Mouse (Mus musculus) embryonic facial prominence, embryonic 10.5 days (tissue): ENCODE measurements around the gene Nav3. TPM values are rescaled to one million over a fixed set of nuclear protein-coding genes. Genes with fewer than 3 reads are reported as not detected.

Experiments used
- DNase-seq: peaks from one replicate; pipeline ENCODE4 v3.0.0-alpha.2; 2017; ENCODE audit warnings: low spot score
- H3K27ac ChIP-seq: fragments of 300-500 bp; sonication (generic); replicated peaks from 2 replicates; pipeline ENCODE4 v1.5.1; 2016; ENCODE audit warnings: mild to moderate bottlenecking
- H3K27me3 ChIP-seq: fragments of 300-500 bp; sonication (generic); replicated peaks from 2 replicates; pipeline ENCODE4 v1.6.1; 2016; ENCODE audit warnings: low read depth, mild to moderate bottlenecking; ENCODE audit not compliant: poor library complexity, severe bottlenecking
- H3K36me3 ChIP-seq: fragments of 300-500 bp; sonication (generic); replicated peaks from 2 replicates; pipeline ENCODE4 v1.6.1; 2016; ENCODE audit warnings: mild to moderate bottlenecking, moderate library complexity
- H3K4me1 ChIP-seq: fragments of 300-500 bp; sonication (generic); 2 replicates; pipeline ENCODE4 v1.6.1; 2016
- H3K4me3 ChIP-seq: fragments of 300-500 bp; sonication (generic); 2 replicates; pipeline ENCODE4 v1.5.1; 2016; ENCODE audit warnings: mild to moderate bottlenecking, moderate library complexity
- H3K9me3 ChIP-seq: fragments of 300-500 bp; sonication (generic); 2 replicates; pipeline ENCODE4 v1.6.1; 2016; ENCODE audit warnings: mild to moderate bottlenecking
- WGBS: fragments of 180-500 bp; shearing (Covaris S2); methylation state at CpG from one replicate; pipeline ENCODE4 v1.1.7; 2016; 5-methylcytosine and 5-hydroxymethylcytosine counted together
- polyA plus RNA-seq: library from polyadenylated mRNA; unstranded; fragments of >200 nt; fragmentation: Nextera tagmentation; extraction: Ambion mirVana; gene quantifications from 2 replicates; pipeline ENCODE4 v1.2.1, GENCODE M21; 2016

Nav3 gene
- polyA plus RNA-seq, 1 experiment from 2014 or later = 2.1 TPM

- WGBS = 52% methylated on average over 1 of the region's 1 CpGs
- Histone ChIP-seq H3K4me1 (peaks cover 7% of the 10 kb centered on the region; the same call in 1 of the 2 replicates), H3K36me3 (no peaks in the 10 kb centered on the region), H3K4me3 (no peak overlapping the region), H3K9me3 (no peaks in the 10 kb centered on the region), H3K27ac (no peak overlapping the region), H3K27me3 (no peaks in the 10 kb centered on the region)
- DNase-seq = peak; percentile 13
Observed at GRCm38 (mm10) chr10:109919515-109919914, 536.5 kb downstream of the Nav3 start.

DNA sequence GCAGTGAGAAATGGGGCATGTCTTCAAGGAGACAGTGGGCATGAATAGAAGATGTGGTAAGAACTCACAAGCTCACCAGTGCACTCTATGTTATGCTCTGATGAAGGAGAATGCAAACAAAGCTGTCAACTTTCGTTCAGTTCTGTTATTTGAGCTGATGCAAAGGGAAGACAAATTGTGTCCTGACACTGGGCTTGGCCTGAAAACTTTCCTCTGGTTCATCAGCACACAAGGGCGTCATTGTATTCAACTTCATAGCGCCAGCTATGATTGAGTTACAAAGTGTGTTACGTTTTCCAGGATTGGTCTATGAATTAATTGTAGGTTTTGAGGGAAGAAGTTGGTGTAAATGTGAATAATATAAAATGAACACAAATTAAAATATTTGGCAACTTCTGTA, 548.8 kb downstream of the Nav3 start:
- H3K36me3 ChIP-seq = no peaks in the 10 kb centered on the region
- H3K4me3 ChIP-seq = no peak overlapping the region
- DNase-seq = no peak
- H3K27me3 ChIP-seq = no peaks in the 10 kb centered on the region
- H3K27ac ChIP-seq = no peak overlapping the region
- WGBS = 51% methylated on average over 4 of the region's 4 CpGs
- peaks cover 18% of the 10 kb centered on the region for H3K4me1 ChIP-seq
- no peaks in the 10 kb centered on the region for H3K9me3 ChIP-seq

GRCm38 (mm10) chr10:109906413-109906785, 549.6 kb downstream of the Nav3 start:
- Histone ChIP-seq H3K27me3 (no peaks in the 10 kb centered on the region), H3K9me3 (no peaks in the 10 kb centered on the region), H3K4me1 (peaks cover 18% of the 10 kb centered on the region), H3K4me3 (no peak overlapping the region), H3K36me3 (no peaks in the 10 kb centered on the region), H3K27ac (no peak overlapping the region)
- 60% methylated on average over 6 of the region's 6 CpGs for WGBS
- no peak for DNase-seq

DNA sequence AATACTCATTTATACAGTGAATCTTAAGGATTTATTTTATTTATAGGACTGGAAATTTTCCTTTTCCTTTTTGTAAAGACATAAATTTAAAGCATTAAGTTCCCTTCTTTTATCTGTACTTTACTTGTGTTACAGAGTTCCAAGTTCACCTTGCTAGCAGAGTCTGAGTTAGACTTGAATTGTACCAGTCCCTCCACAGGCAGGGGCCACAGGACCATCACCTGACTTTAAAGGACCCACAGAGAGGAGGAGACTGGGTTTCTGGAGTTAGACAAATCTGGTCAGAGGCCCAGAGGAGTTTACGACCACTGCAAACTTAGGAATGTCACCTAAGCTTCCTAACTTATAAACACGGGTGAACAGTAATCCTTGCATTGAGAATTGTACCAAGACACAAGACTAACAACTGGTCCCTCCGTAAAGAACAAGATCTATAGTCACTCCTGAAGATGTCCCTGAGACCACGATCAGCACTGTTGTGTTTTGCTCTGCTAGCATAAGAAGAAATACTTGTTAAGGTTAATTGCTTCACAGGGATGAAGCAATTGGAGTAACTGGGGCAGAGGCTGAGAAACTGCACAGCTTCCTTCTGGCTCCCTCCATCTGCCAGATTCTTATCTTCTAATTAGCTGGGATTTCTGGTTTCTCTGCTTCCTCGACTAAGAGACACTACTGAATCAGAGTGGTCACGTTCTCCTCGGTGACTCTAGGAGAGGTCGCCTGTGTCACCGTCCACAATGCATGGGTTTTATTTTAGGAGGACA, 550.2 kb downstream of the Nav3 start:
- peaks cover 18% of the 10 kb centered on the region for H3K4me1 ChIP-seq
- H3K36me3 ChIP-seq = no peaks in the 10 kb centered on the region
- no peaks in the 10 kb centered on the region for H3K9me3 ChIP-seq
- no peak for DNase-seq
- H3K27me3 ChIP-seq = no peaks in the 10 kb centered on the region
- H3K4me3 ChIP-seq = no peak overlapping the region
- no peak overlapping the region for H3K27ac ChIP-seq
- 43% methylated on average over 9 of the region's 9 CpGs for WGBS

- WGBS = 88% methylated on average over 1 of the region's 1 CpGs
- Histone ChIP-seq H3K27ac (no peak overlapping the region), H3K4me3 (no peak overlapping the region), H3K4me1 (peaks cover 18% of the 10 kb centered on the region), H3K27me3 (no peaks in the 10 kb centered on the region), H3K9me3 (no peaks in the 10 kb centered on the region), H3K36me3 (no peaks in the 10 kb centered on the region)
- DNase-seq = no peak
Observed at GRCm38 (mm10) chr10:109904841-109905240, 551.2 kb downstream of the Nav3 start.

DNA sequence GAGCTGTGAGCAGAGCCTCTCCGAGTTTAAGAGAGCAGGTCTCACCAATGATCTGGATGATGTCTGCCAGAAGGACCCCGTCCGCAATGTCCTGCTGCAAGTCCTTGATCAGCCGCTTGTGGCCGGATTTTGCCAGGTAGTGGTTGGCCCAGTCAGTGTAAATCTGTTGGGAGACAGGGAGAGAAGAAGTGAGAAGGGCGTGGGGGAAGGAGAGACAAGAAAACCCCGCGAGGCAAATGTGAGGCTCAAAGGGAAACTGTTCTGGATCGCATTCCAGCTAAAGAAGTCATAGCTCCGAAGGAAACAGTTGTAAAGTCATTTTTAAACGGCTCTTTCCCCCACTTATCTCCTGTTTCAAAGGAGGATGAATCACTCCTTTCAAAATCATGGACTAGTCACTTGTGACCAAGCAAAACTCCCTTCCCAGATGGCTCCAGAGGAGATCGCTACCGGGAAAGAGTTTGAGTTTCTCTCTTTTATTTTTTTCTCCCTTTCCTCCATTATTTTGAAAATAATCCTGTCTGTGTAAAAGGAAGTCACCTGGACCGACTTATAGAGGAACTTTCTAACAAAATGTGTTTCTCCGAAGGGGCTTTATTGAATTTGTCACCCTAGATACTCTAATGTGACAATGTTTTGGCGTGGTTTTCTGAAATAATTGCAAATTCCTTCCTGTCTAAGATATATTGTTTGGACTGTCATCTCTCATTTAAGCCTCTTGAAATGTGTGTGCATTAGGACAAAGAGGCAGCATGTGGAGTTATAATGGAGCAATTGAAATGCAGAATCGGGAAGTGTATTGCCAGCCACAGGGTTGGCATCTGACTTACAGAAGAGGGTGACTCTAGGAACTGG, 552.1 kb downstream of the Nav3 start:
- Histone ChIP-seq H3K27ac (no peak overlapping the region), H3K36me3 (no peaks in the 10 kb centered on the region), H3K4me3 (no peak overlapping the region), H3K27me3 (no peaks in the 10 kb centered on the region), H3K4me1 (peaks cover 18% of the 10 kb centered on the region), H3K9me3 (no peaks in the 10 kb centered on the region)
- 79% methylated on average over 17 of the region's 17 CpGs for WGBS
- no peak for DNase-seq

DNA sequence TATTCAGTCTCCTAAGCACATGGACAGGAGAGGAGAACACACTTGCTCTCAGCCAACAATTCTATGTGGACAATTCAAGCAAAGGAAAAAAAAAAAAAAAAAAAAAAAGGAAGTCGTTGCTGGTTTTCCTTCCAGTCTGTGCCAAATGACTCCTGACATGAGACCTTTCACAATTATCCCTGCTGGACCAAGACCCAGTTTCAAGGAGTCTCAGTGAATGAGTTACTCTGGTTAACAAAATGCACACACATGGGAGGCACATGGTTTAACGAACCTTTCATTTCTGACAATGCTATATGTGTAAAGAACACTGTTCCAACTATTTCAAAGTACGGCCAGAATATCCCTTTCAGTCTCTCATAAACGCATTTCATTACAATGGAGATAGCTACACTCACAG, 552.8 kb downstream of the Nav3 start:
- Histone ChIP-seq H3K4me1 (peaks cover 18% of the 10 kb centered on the region), H3K4me3 (no peak overlapping the region), H3K36me3 (no peaks in the 10 kb centered on the region), H3K27me3 (no peaks in the 10 kb centered on the region), H3K27ac (no peak overlapping the region), H3K9me3 (no peaks in the 10 kb centered on the region)
- no peak for DNase-seq
- WGBS = 84% methylated on average over 4 of the region's 4 CpGs

DNA sequence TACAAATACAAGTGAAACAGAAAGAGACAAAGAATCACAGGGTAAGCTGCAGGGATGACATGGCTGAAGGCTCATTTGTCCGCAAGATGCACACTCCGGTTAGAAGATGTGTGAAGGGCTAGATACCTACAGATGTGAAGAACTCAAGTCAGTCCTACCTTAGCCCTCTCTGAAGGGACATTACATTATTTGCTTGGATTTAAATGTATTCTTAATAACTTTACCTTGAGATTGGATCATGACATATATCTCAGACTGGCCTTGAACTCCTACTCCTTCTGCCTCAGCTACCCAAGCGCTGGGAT, 566.9 kb downstream of the Nav3 start:
- H3K4me1 ChIP-seq = no peaks in the 10 kb centered on the region
- H3K27me3 ChIP-seq = no peaks in the 10 kb centered on the region
- H3K36me3 ChIP-seq = no peaks in the 10 kb centered on the region
- 81% methylated on average over 3 of the region's 3 CpGs for WGBS
- no peaks in the 10 kb centered on the region for H3K9me3 ChIP-seq
- no peak for DNase-seq
- no peak overlapping the region for H3K4me3 ChIP-seq
- H3K27ac ChIP-seq = no peak overlapping the region

GRCm38 (mm10) chr10:109888355-109889170, 567.4 kb downstream of the Nav3 start:
- Histone ChIP-seq H3K27ac (no peak overlapping the region), H3K4me1 (no peaks in the 10 kb centered on the region), H3K4me3 (no peak overlapping the region), H3K36me3 (no peaks in the 10 kb centered on the region), H3K27me3 (no peaks in the 10 kb centered on the region), H3K9me3 (no peaks in the 10 kb centered on the region)
- 78% methylated on average over 11 of the region's 11 CpGs for WGBS
- no peak for DNase-seq

DNA sequence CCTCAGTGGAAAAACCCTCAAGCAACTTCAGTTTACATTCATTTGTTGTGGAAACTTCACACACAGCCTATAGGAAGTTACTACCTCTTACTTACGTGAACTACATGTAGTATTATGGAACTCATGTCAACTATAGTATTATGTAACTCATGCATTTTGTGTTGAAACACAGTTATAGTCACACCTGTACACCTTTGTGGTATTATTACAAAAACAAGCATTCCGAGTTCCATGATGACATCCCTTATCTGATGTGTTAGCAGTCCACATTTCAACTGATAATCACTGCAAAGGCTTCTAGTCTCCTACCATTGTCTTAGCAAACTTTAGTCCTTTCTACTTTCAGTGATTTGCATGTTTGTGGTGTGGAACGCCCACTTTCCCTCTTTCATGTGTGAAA, 568.8 kb downstream of the Nav3 start:
- Histone ChIP-seq H3K4me3 (no peak overlapping the region), H3K4me1 (no peaks in the 10 kb centered on the region), H3K27ac (no peak overlapping the region), H3K27me3 (no peaks in the 10 kb centered on the region), H3K36me3 (no peaks in the 10 kb centered on the region), H3K9me3 (no peaks in the 10 kb centered on the region)
- DNase-seq = no peak
- WGBS = 89% methylated on average over 3 of the region's 3 CpGs

GRCm38 (mm10) chr10:109876107-109876506, 579.9 kb downstream of the Nav3 start:
- Histone ChIP-seq H3K27ac (no peak overlapping the region), H3K27me3 (no peaks in the 10 kb centered on the region), H3K4me3 (no peak overlapping the region), H3K4me1 (peaks cover 6% of the 10 kb centered on the region), H3K9me3 (no peaks in the 10 kb centered on the region), H3K36me3 (no peaks in the 10 kb centered on the region)
- no peak for DNase-seq
- WGBS = 92% methylated on average over 4 of the region's 4 CpGs

DNA sequence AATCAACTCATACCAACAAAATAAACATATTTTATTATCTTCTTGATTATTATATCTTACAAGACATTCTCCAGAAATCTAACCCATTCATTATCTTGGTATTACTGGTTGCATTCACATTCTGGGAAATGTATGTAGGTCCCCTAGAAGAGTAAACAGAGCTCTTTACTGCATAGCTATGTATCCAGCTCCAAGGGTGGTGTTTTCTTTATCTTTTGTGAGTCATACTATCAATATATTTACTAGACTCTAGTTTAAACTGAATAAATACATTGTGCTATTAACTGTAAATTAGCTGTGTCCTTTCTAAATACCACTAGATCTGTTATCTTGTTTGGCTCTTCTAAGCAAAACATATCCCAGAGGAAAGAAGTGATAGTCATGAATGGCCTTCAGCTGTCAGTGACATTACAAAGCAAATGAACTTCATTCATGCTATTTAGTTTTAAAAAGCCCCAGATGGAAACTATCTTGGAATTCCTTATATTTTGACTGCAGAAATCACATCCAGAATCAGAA, 580.6 kb downstream of the Nav3 start:
- Histone ChIP-seq H3K4me3 (no peak overlapping the region), H3K4me1 (peaks cover 6% of the 10 kb centered on the region), H3K36me3 (no peaks in the 10 kb centered on the region), H3K9me3 (no peaks in the 10 kb centered on the region), H3K27me3 (no peaks in the 10 kb centered on the region), H3K27ac (no peak overlapping the region)
- no peak for DNase-seq
